Mouse (Mus musculus): ENCODE measurements around the gene Fbxo41.

DNA sequence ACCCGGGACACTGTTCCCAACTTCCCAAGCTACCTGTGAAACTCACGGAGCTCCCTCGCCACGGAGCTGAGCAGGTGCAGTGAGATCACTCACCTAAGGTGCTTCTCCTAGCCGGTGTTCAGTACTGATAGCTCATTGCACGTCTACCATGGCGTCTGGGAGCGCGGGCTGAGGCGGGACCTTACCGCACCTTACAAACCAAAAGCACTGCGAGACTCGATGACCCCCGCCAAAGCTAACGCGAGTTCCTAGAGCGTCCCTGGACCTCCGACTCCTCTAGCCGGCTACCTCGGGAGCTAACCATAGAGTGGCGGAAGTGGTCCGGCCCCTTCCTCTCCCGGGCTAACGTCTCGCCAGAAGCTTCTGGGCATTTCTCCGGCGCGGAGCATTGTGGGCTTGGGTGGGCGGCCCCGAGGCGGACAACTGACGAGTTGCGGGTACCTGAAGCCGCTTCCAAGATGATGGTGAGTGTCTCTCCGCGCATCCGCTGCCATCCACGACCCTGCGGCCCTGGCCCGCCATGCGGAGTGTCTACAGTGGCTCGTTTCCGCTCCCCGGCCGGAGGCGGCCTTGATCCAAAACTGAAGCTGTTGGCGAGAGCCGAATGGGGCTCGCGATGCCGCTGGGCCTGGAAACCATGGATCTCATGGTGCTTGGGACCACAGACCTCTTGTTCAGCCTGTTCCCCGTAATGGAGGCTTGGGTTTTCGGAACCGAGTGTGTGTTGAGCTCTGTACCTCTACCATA, 51.0 kb downstream of the Fbxo41 start, which contains the start of gene Pradc1:
- no peak for TF ChIP-seq CTCF (IDR thresholded peaks at IDR 0.05; ENCODE audit: borderline replicate concordance, control insufficient read depth, extremely low read depth, insufficient read depth, low read length, poor library complexity)
- TF ChIP-seq POLR2A (IDR thresholded peaks at IDR 0.05; ENCODE audit: control insufficient read depth, extremely low read depth, insufficient read depth, low read length, poor library complexity), result peak; percentile 54

Measured in thymus, adult 2 months (tissue).